Mouse (Mus musculus): Measurements from ENCODE around the gene Prss44. TPM values are rescaled to one million over a fixed set of nuclear protein-coding genes. Genes with fewer than 3 reads are reported as not detected.
"Not testable (repeated sequence)": the region's sequence is repeated elsewhere in the genome, so short reads cannot be mapped to it uniquely, and the experiment has no call there.

Prss44 gene
- not detected in 2 replicates for total RNA-seq (2014; fragmentation: Nextera tagmentation)
- total RNA-seq (2017), result not detected in 2 replicates

DNA sequence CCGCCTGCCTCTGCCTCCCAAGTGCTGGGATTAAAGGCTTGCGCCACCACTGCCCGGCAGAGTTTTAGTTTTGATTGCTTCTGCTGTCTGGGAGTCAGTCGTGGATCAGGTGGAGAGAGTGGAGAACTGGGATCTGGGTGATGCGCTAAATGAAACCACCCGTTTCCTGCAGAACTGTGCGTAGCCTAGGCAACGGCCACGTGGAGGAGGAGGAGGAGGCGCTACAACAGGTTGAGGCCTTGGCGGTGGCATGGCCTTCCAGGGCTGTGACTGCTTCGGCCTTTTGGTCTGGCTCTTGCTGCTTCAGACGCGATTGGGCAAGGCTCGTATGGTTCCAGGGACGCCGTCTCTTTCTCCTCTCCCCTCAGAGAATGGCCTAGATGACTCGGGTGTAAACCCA, at the start of gene Prss44:
TSS of gene Prss44 (plus strand) at position 206 of the 400 bp plus-strand sequence.
- ATAC-seq (replicated peaks; ENCODE audit: poor library complexity, severe bottlenecking), result no peak

- ATAC-seq (replicated peaks; ENCODE audit: poor library complexity, severe bottlenecking), result no peak
Measured at GRCm38 (mm10) chr9:110772336-110772735, 41.5 kb upstream of the Prss44 start.

GRCm38 (mm10) chr9:110774403-110775268, 39.2 kb upstream of the Prss44 start:
- no peak for ATAC-seq (replicated peaks; ENCODE audit: poor library complexity, severe bottlenecking)

GRCm38 (mm10) chr9:110775269-110776022, 38.3 kb upstream of the Prss44 start:
- ATAC-seq (replicated peaks; ENCODE audit: poor library complexity, severe bottlenecking), result no peak

DNA sequence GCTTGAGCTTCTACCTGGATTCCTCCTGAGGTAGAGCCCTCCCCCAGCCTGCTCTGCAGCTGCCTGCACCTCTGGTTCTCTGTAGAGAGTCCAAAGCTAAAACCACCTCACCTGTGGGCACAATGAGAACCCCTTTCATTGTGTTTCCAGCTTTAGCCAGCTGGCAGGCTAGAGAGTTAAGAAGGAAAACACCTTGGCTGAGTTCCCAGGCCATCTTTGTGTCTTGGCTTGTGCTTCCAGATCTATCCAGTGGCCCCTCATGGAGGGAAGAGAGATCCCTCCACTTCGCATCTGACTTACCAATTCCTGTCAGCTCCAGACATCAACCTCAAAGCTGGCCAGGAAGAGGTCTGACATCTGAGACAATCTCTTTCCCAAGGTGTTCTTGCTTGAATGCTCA, 35.7 kb upstream of the Prss44 start:
- no peak for ATAC-seq (replicated peaks; ENCODE audit: poor library complexity, severe bottlenecking)

DNA sequence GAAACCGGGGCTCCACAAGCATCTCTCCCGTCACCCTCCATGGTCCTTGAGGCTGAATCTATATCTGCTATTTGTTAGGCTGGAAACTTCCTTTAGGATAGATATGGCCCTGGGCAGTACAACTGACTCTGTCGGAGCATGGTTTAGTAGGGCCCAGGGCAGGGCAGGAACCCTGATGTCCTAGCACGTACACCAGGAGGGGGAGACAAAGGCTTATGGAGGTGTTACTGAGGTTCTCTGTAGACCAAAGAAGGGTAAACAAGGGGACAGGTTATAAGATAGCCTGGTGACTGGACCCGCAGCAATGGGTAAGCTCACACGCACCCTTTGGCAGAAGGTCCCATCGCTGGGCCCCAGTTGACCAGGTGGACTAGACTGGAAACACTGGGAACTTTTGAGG, 35.2 kb upstream of the Prss44 start:
- ATAC-seq (replicated peaks; ENCODE audit: poor library complexity, severe bottlenecking), result no peak

DNA sequence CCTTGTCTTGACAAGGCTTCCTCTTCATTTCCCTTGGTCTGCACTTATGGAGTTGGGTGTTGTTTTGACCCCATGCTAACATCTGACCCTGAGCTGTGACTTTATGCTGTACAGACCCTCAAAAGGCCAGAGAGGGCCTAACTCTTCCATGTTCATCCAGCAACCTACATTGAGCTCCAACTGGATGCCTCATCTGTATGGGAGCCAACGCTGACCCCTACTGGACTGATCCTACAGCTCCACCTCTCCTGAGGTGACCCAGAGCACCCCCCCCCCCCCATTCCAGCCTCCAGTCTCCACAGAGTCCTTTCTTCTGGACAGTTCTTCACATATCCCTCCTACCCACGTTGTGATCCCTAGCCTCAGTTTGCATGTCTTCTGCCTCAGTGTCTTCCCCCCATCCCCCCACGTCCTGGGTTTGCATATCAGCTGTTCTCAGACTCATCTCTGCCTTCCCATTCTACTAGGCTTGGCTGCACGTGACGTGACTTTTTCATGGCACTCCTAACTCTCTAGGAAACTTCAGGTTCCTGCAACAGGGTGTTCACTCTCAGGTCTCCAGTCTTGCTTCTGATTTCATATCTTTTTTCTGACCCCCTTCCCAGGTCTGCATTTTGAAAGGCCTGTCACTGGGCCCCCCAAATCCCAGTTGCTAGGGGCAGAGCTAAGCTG, 34.4 kb upstream of the Prss44 start:
- no peak for ATAC-seq (replicated peaks; ENCODE audit: poor library complexity, severe bottlenecking)

- ATAC-seq (replicated peaks; ENCODE audit: poor library complexity, severe bottlenecking), result peak; percentile 90
Measured at GRCm38 (mm10) chr9:110781256-110781721, 32.5 kb upstream of the Prss44 start.

DNA sequence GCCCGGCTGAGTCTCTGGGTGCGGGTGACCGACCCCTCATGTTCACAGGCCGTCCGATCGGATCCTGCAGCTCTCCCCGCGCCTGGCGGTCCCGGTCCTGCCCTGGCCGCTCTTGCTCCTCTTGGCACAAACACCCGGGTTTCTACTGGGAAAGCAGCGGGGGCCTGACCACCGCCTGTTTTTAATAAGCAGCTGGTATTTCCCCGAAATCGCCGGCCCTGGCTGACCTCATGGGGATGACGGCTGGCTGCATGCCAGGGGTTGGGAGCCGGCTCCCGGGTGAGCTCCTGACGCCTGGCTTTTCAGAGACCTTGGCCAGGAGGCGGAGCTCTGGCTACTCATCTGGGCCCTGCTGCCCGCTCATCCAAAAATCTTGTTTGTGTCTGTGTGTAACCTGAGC, 32.1 kb upstream of the Prss44 start:
- ATAC-seq (replicated peaks; ENCODE audit: poor library complexity, severe bottlenecking), result peak; percentile 20; the same call in 1 of the 2 replicates

DNA sequence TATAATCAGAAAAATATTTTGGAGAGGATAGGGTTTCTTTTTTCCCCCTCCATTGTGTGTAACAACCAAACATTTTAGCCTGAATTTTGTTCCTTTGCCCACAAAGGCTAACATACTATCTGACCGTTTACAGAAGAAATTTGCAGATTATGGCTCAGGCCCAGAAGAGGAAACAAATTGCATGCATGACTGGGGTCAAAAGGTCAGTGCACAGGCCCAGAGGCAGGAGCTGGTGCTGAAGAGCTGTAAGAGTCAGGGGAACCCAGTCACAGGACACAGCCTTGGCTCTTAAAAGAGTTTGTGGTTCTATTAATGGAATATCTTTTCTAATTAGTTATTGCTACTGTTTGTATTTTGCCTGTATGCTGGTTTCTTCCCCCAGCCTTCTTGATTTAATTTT, 30.2 kb upstream of the Prss44 start:
- no peak for ATAC-seq (replicated peaks; ENCODE audit: poor library complexity, severe bottlenecking)

DNA sequence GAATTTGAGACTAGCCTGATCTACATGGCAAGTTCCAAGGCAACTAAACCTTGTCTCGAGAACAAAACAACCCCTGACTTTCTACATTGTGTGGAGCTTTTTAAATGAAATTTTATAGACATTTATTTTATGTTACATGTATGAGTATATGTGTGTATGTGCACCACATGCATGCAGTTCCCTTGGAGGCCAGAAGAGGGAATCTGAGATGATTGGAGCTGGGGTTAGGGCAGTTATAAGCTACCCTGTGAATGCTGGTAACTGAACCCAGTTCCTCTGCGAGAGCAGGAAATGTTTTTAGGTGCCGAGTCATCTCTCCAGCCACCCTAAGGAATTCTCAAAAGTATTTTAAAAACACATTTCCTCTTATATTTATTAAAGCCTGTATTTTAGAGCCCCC, 25.6 kb upstream of the Prss44 start:
- ATAC-seq (replicated peaks; ENCODE audit: poor library complexity, severe bottlenecking), result no peak

- no peak for ATAC-seq (replicated peaks; ENCODE audit: poor library complexity, severe bottlenecking)
Measured at GRCm38 (mm10) chr9:110790462-110790861, 23.3 kb upstream of the Prss44 start.

GRCm38 (mm10) chr9:110797013-110797412, 16.8 kb upstream of the Prss44 start:
- ATAC-seq (replicated peaks; ENCODE audit: poor library complexity, severe bottlenecking), result peak; percentile 52; the same call in 1 of the 2 replicates

DNA sequence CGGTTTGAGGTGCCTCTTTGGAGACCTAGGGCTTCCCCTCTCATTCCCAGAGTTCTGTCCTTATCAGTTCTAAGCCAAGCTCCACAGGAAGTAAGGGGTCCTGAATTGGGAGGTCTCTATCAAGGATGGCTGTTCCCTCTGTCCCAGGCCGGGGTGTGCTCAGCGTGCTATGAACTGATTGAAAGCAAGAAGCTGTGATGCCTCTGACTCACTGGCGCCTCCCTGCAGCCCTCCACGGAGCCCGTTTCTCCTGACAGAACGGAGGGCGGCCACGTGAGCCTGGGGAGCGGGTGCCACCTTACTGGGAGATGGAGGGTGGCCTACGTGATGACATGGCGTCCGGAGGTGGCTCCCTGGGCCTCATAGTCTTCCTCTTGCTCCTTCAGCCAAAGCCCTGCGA, 15.9 kb upstream of the Prss44 start, which contains the start of gene Prss42:
TSS of gene Prss42 (plus strand) at position 301 of the 400 bp plus-strand sequence.
- no peak for ATAC-seq (replicated peaks; ENCODE audit: poor library complexity, severe bottlenecking)

GRCm38 (mm10) chr9:110800834-110801479, 12.8 kb upstream of the Prss44 start:
- ATAC-seq (replicated peaks; ENCODE audit: poor library complexity, severe bottlenecking), result no peak

DNA sequence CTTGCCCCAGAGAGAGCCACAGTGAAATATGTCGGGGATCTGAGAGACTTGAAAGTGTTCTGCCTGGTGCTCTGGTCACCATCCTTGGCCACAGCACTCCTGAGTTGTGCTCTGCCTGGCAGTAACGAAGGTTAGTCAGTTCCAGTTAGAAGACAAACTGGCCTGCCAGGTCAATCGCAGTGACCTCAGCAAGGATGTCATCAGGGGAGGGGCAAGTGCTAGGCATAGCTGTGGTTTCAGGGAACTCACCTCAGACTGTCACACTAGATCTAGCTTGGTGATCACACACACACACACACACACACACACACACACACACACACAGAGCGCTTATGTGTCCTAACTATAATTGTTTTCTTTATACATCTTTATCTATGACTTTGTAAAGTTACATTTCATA, 10.5 kb upstream of the Prss44 start:
- ATAC-seq (replicated peaks; ENCODE audit: poor library complexity, severe bottlenecking), result peak; percentile 50

DNA sequence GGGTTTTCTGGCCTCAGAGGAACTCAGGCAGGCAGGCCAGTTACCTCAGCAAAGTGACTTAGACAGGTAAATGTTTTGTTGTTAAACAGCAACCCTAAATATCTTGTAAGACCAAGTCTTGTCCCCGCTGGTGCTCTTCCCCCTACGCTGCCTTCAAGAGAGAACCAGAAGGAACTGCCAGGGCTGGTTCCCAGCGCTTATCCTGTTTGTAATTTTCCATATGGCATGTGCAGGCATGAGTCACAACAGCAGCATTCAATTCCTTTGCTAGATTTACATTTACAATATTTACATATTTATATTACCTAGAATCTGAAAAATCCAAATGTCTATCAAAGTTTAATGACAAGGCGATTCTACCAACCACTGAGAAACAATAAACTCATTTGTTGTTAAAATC, 3.7 kb upstream of the Prss44 start:
- no peak for ATAC-seq (replicated peaks; ENCODE audit: poor library complexity, severe bottlenecking)

GRCm38 (mm10) chr9:110820546-110820945, 6.8 kb downstream of the Prss44 start:
- ATAC-seq (replicated peaks; ENCODE audit: poor library complexity, severe bottlenecking), result not testable (repeated sequence)

DNA sequence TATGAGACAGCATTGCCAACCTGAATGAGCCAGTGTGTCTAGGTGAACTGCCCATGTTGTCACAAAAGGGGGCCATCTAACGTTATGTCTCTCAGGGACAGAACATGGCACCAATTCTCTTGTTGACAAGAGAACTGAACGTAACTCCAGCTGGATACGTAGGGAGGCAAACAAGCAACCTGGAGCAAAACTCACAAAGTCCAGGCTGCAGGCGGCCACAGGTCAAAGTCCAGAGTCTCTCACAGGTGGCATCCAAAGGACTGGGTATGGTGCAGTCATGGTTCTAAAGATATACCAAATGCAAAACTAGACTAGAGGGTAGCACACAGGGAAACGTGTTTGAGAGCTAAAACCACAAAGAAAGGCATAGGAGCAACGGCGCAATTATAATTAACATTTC, 7.6 kb downstream of the Prss44 start:
- no peak for ATAC-seq (replicated peaks; ENCODE audit: poor library complexity, severe bottlenecking)

- no peak for ATAC-seq (replicated peaks; ENCODE audit: poor library complexity, severe bottlenecking)
Measured at GRCm38 (mm10) chr9:110825426-110825825, 11.6 kb downstream of the Prss44 start.
